Mouse (Mus musculus) thymus, adult 2 months (tissue): ENCODE data around the gene Dab1.

ENCODE experiments used
- CTCF ChIP-seq: fragments of 200-500 bp; IDR thresholded peaks from 2 replicates; pipeline ENCODE4 v1.5.1; 2012; ENCODE audit warnings: mild to moderate bottlenecking, control low read depth, low read length, moderate library complexity, borderline replicate concordance; ENCODE audit not compliant: control insufficient read depth, poor library complexity, insufficient read depth; ENCODE audit errors: extremely low read depth
- POLR2A ChIP-seq: fragments of 200-500 bp; IDR thresholded peaks from 2 replicates; pipeline ENCODE4 v1.6.1; 2012; ENCODE audit warnings: mild to moderate bottlenecking, low read length, control low read depth, moderate library complexity; ENCODE audit not compliant: control insufficient read depth, poor library complexity, insufficient read depth; ENCODE audit errors: extremely low read depth

DNA sequence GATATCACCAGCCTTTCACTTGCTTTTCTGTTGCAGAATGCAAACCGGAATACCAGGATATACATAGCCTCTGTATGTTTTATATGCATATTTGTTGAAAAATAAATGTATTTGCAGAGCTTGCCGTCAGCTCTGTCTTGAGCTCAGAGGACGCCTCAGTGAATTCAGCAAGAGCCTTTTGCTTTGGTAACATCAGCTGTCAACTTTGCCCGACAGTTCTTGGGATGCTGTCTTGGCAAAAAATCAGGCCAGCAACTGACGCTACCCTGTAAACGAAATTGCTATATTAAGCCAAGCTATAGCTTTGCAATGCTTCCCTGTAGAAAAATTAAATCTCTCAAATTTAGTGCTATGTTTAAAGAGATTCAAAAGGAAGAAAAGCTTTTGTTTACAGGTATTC lies 630.3 kb downstream of the Dab1 start:
- TF ChIP-seq CTCF (no peak), POLR2A (no peak)
